Mouse (Mus musculus) gastrocnemius, postnatal 10 days (tissue): Measurements from ENCODE around the gene Phf21a. TPM values are rescaled to one million over a fixed set of nuclear protein-coding genes. Genes with fewer than 3 reads are reported as not detected.

Source experiments
- DNase-seq: peaks from one replicate; pipeline ENCODE4 v3.0.0; 2021; ENCODE audit warnings: mixed read lengths
- total RNA-seq, 2 experiments: library from RNA; stranded (reverse); gene quantifications; 2 replicates each; pipeline ENCODE4 v1.2.3; 2021

The Phf21a gene
- total RNA-seq, 2 experiments from 2014 or later, result 27.1 to 44.4 TPM

DNA sequence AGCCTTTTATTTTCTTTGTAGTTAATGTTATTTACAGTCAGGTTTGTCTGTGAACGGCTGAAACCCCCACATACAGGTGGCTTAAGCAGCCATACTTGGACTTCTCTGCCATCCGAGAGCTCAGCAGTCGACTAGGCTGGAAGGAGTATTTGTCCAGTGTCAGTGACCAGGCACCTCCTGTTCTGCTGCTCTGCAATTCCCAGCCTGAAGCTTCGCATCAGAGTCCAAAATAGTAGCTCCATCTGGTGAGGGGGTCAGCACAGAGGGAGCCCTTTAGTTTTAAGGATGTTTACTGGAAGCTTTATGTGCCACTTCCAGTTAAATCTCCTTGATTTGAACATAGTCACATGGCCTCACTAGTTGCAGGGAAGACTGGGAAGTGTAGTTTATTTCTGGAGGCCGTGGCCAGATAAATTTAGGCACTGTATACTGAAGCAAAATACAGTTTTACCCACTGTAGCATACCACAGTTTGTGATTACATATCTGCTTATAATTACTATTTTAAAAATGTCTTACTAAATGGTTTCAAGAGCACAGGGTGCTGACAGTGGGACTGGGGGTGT, 141.9 kb downstream of the Phf21a start:
- no peak for DNase-seq

DNA sequence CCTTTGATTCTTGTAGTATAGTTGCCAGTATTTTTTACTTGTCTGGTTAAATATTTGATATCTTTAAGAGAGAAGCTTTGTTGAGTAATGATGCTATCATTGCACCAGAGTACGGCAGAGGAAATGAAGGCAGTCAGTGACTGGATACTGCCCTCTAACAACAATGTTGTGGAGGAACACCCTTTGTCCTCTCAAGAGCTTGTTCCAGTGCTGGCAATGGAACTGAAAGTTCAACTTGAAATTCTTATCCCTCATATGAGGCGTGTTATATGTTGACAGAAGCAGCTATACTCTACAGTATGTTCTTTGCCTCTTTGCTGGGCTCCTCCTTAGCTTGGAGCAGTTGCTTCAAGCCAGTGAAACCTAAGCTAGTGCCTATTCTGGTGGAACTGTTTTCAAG, 147.4 kb downstream of the Phf21a start:
- DNase-seq, result no peak

DNA sequence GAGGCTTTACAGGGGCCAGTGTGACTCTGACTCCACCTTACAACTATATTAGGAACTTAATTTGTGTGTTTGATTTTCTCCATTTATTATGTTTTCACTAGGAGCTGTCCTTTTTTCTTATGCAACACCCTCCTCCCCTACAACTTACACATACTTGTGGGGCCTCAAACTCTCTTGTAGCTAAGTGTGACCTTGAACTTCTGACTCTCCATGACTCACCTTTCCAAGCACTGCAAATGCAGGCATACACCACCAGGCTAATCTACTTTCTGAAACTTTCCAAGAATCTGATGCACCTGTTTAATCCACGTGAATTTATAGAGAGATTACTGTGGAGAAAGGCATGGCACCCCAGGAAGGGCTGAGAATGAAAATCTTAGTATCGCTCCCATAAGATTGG, 147.9 kb downstream of the Phf21a start:
- DNase-seq, result no peak

DNA sequence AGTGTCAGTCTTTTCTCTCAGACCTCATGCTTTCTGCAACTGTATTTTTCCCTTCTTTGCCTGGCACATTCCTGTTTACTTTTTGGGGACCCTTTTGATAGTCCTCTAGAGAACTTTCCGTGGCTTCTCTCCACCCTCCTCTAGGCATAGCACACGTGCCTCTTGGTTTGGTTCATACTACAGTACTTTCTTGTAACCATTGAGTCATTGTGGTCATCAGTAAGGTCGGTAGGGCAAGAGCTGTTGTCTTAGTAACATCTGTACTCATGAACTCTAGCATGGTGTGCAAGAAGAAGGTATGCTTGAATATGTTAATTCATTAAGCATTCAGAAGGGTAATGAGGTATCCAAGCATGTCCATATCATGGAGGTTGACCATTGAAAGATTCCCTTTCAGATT, 148.4 kb downstream of the Phf21a start:
- no peak for DNase-seq

DNA sequence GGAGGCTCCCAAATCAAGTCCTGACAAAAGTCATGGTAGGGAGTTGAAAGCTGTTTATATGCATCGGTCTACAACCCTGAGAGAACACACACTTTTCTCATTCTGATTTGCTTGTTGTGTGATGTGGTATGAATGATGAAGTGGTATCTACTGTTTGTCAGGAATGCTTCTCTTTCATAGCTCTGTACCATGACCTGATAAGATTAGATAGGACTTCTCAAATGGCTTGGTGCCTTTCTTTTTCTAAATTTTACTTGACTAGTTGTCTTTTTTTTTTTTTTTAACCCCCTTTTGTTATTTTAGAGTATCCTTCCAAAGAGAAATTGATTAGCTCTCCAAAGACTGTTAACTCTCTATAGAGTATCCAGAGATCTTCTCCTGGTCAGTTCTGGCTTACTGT, 153.2 kb downstream of the Phf21a start:
- DNase-seq, result no peak

DNA sequence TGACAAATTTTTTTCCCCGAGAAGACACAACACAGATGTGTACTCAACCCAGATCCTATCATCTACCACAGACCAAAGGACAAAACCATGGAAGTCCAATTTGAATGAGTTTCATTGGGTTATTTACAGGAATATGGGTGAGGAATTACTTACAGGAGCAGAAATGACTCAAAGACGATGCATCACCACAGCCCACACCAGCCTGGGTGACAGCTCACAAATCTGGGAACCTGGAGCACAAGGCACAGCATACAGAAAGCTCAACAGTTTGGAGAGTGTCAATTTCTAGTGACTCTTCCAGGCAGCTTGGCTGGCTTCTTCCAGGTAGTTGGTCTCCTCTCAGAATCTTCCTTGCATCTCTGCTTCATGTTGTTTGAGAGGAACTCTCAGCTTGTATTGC, 154.8 kb downstream of the Phf21a start:
- no peak for DNase-seq

DNA sequence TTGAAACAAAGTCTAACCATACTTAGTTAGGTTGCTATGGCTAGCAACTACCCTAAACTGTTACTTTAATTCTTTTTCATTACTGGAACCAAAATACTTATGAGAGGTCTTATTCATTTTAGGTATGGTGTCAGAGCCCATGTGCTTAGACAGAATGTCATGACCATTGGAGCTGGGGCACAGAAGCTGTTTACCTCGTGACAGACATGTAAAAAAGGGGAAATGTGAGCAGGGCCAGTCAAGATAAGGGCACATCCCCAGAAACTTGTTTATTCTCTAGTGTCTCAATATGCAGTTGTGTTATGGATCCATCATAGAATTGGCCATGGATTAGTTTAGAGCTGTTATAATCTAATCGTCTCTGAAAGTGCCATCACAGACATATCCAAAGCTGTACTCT, 157.6 kb downstream of the Phf21a start:
- no peak for DNase-seq

DNA sequence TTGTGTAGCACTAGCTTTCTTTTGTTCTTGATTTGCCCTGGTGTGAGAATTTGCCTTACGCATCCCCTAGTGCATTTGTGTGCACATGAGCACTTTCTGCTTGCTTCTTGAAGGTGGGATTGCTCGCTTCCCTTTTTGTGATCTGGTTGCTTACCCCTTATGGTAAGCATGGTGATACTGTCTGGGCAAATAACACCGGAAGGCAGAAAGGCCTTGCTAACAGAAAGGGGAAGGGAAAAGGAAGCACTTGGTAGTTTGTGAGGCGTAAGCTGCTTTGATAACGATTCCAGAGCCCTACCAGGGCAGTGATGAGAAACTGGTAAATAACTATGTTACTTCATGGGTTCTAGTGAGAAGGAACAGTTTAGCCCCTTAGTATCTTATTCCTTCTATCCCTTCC, 160.9 kb downstream of the Phf21a start:
- DNase-seq, result no peak

DNA sequence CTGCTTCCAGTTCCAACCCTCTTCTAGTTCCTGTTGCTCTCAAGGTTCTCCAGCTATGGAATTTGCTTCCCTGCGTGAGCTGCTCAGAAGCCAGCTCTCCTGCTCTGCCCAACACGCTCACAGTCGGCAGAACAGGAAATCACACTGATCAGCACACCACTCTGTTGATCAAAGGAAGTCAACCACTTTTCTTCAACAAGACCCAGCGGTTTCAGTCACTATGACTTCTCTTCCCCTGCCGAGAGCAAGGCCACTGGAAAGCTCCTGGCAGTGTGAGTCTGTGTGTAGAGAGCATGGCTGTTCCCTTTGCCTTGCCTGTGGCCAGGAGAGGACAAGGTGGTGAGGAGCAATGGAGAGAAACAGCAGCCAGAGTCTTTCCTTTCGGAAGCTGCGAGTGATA, 163.2 kb downstream of the Phf21a start:
- no peak for DNase-seq

DNA sequence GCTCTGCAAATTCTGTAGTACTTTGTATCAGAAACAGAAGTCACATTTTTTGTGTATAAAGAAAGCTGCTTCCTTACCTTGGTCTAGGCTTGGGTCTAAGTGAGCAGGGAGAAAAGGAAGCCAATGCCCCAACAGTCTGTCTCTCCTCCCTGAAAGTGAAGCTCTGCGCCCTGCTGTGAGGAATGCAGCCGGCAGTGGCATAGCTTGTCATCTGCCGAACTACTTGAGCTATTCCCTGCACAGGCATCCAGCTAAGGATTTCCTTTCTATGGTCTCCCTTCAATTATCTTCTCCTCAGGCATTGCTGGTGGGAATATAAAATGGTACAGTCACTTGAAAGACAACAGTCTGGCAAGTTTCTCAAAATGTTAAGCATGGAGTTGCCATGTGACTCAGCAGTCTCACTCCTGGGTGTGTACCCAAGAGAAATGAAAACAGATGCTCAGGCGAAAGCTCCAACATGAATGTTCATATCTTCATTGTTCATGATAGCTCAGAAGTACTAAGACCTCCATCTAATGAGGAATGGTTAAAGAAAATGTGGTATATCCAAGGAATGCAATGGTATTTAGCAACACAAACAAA, 164.5 kb downstream of the Phf21a start:
- no peak for DNase-seq

DNA sequence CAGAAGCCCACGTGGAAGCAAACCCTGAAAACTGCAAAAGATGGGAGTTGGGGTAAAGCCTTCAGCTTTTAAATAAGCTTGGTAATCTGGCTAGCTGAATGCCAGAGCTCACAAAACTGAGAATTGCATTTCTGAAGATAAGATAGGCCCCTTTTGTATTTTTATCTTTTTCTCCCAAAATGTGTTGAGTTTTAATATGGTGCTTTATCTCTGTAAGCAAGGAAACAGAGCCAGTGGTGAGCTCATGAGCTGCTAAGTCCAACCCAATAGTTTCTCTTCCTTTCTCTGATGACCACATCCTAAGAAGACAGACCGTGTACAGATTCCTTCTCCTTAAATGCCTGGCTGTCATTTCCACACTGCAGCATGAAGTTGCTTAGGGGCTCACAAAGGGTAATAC, 167.0 kb downstream of the Phf21a start:
- DNase-seq, result no peak

DNA sequence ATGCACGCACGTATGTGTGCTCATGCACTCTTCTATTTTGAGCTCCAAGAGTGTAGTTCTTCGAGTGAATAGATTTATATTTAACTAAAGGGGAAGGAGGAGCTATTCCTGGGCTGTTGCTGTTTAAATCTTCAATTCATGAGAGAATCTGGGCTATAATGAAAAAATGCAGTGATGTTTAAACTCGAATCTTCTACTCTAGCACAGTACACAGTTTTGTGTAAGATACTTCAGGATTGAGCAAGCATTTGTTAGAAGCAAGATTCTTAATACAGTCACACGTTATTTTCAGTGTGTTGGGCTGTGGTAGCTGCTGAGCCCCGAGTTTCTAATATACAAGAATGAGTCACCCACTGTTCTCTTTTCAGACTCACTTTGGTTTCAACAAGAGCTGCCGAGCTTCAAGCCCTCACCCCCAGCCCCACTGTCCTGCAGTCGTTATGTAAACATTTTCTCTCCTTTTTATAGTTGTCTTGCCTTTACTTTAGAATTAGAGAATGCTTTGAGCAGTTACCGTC, 173.2 kb downstream of the Phf21a start:
- DNase-seq, result no peak

DNA sequence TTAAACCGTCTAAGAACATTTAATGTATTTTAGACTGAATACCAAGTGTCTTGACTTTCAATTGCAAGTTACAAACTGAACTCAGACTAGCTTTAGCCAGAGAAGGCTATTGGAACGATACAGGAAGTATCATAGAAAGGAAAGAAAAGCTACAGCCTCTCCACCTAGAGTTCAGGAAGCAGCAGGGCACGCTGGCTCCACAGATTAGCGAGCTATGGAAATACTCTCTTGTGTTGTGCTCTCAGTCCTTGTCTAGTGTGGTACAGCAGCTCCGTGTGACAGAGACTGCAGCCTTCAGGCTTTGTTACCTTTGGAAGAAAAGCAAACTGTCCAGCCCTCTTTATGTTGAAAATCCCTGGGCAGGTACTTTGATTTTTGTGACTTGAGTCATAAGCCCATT, 176.3 kb downstream of the Phf21a start:
- DNase-seq, result no peak

DNA sequence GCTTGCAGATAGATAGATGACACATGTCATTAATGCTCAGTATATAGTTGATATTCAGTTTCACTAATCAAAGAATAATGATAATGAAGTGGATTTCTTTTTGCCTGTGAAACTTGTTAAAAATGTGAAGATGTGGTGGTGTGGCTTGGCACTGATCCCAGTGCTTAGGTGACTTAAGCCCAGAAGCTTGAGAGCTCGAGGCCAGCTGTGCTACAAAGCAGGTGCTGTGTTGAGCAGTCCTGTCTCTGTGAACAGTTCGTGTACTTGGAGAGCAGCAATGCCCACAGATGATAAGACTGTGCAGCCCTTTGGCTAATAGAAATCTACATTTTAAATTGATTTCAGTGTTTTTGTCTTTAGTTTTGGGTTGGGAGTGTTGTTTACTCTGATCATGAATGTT, 179.6 kb downstream of the Phf21a start:
- no peak for DNase-seq

DNA sequence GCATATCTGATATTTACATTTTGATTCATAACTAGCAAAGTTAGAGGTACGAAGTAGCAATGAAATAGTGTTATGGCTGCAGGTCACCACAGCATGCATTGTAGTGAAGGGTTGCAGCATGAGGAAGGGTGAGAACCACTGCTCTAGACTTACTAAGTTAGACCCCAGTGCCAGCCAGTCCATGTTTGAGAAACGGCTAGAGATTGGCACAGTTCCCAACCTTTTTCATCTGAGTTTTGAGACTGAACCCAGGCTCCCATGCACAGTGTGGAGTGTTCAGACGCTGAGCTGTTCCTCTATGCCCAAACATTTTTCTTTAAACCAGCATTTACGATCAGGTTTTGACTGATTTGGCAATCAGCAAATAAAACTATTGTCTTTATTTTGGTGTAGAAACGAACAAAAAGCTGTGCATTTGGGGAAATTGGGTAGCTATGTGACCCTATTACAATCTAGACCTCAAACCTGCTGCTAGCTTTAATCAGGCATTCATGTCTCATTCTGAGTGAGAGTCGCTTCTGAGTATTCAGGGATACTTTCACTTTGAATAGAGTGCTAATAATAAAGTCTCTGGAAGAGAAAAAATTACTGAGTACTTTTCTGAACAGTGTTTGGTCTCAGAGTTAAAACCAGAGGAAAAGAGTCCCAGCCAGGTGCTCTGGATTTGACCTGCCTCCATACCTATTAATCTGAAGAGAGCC, 180.3 kb downstream of the Phf21a start:
- no peak for DNase-seq

DNA sequence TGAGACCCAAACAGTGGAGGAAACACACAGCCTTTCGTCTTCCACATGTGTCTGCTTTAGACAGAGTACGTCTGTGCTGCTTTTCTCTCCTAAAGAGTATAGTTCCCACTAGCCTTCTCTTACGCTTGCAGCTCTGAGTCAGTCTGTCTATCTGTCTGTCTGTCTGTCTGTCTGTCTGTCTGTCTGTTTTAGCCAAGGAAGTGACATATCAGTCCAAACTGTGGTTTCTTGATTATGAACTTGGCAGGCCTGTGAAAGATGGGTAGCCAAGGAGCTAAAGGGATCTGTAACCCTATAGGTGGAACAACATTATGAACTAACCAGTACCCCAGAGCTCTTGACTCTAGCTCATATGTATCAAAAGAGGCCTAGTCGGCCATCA, 180.9 kb downstream of the Phf21a start:
- no peak for DNase-seq

DNA sequence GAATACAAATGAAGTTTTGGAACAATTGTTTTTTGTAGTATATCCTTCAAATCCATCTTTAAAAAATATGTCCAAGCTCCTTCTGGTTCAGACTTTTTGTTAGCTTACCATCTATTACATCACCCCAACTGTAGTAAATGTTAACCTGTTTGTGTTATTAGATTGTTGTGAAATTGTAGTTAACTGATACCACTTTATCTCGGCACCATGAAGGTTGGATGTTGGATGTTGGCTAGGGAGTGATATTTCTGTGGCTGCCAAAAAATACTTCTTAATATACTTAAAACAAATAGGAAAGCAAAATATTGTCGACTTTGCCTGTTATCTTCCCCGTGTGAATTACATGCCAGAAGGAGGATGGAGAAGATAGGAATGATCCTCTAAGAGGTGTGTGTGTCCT, 184.9 kb downstream of the Phf21a start:
- no peak for DNase-seq

DNA sequence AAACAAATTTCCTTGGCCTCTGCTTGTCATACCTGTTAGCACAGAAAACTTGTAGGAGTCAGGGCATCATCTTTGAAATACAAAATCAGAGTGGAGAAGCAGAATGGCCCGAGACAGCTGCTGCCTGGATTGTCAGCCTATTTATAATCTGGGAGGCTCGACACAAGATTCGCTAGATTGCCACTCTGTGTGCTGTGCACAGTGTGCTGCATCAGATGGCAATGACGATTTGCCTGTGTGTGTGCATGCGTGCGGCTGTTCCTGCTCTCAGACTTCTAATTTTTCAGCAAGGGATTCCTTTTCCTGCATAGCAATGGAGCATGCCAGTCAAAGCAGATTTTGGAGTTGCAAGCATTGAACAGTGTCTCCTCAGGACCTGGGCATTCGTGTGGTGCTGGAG, 185.7 kb downstream of the Phf21a start:
- no peak for DNase-seq

DNA sequence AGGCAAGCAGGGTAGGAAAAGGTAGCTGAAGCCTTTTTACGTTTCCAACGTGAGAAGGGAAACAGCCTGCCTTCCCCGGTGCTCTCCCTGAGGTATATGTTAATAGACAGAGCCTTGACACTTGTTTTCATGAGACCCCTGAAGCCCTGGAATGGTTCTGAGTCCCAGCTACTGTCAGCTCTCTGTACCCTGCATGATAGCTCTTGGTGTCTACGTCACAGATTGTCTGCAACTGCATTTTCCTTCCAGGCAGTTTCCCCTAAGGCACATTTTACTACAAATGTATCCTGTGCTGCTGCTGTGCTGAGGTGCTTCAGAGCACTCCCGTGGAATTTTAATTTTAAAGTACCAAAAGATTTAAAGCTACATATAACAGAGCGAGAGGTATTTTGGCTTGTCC, 186.5 kb downstream of the Phf21a start:
- no peak for DNase-seq

DNA sequence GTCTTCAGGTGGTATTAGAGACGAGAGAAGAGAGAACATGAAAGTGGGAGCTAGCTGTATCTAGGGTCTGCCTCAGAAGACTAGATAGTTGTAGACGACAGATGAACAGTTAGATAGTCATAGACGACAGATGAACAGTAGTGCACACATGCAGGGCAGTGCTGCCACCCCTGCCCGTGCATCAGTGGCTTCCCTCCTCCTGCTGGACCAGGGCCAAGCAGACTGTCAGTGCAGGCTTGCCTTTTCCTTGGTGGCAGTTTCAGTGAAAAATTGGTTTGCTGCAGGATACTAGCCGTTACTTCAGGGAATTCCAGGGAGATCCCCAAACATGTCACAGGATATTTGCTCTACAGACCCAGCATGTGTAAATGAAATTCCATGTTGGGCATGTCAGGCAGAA, 192.7 kb downstream of the Phf21a start:
- peak; percentile 33 for DNase-seq

DNA sequence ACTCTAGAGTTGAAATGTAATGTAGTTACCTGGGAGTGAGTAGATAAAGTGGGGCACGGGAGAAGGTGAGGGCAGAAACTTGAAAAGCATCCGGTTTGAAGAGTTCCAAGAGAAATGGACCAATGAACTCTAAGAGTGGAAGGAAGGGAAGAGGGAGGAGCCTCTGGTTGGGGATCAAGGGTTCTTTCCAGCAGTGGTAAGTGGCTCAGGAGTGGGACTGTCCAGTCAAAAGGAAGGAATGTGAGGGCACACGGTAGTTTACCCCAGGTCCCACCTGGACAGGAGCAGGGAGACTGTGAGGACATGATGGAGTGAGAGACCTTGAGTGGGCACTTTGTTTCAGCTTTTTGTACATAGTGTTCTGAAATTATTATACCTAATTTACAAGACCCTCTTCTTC, 196.4 kb downstream of the Phf21a start:
- no peak for DNase-seq

DNA sequence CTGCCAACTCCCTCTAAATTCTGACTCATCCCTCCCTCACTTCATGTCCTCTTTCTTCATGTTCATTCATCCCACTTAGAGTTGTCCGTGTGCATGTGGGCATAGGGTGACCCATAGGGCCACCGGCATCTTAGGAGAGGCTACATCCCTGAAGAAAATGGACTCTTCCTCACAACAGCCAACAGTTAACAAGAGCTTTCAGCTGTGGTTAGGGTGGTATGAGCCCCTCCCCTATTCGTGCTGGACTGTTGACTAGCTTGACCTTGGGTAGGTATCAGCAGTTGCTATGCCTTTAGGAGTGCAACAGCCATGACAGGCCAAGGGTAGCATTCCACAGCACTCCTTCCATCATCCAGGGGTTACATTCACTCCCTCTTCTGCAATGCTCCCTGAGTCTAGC, 198.6 kb downstream of the Phf21a start:
- DNase-seq, result no peak

DNA sequence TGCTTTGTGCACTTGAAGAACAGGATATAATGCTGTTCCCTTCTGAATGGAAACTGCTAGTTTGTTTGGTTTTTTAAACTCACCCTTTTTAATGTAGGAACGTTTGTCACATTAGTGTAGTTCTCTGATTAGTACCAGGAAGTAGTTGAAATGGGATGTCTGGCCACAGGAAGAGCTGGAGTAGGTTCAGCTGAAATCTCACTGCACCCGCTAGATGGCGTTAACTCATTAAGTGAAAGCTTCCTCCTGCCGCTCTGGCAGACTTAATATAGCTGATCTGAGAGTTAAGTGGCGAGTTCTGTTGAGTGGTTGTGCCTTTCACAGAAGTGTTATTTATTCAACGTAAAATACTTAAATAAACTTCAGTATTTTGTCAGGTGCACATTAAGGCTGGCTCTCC, 203.5 kb downstream of the Phf21a start:
- peak; percentile 80 for DNase-seq

DNA sequence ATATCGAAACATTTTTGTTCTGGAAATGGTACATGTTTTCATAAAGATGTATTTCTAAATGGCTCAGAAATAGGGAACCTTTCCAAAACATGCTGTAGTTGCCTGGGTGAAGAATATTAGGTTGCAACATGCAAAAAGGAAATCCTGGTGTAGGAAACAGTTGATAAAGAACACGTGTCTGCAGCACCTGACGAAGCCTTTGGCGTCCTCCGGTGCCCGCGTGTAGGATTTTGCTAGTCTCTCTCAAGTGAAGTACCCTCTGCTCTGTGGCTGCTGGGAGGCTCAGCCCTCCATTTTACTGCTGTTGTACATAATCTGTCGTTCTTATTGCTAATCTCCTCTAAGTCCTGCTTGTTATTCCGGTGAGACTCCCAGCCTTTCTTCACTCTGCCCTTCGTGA, 207.0 kb downstream of the Phf21a start:
- no peak for DNase-seq
